34 mouse cellular contexts compared by ENCODE assay signal in genomic region chr2:119146435-119146834, GRCm38 (mm10). TPM values are rescaled to one million over a fixed set of nuclear protein-coding genes. Genes with fewer than 3 reads are reported as not detected.
"Had no signal": no experiment of that assay in that cellular context is flagged by ENCODE, and none has a peak within 500 bp of the region (broad histone marks: within the 10 kb centered on the region; RNA-seq: fewer than 3 reads in every experiment).

No protein-coding gene starts in this region.

- DNase-seq: heart, postnatal 36 days; kidney, adult 11 months; kidney, adult 18-20 months; kidney, adult 2 months; kidney, adult 8-10 months; kidney, adult 9 months; kidney, postnatal 14 days; kidney, postnatal 36 days; layer of hippocampus, adult 9-11 months; layer of hippocampus, postnatal 36 days had no signal

- H3K4me3 ChIP-seq: heart, embryonic 12.5 days; heart, embryonic 13.5 days; heart, embryonic 15.5 days; hindbrain, embryonic 10.5 days; hindbrain, embryonic 12.5 days; hindbrain, embryonic 13.5 days; hindbrain, embryonic 15.5 days; intestine, embryonic 15.5 days; kidney, embryonic 15.5 days; layer of hippocampus, adult 2 months; left cerebral cortex, adult 2 months had no signal

- H3K27ac ChIP-seq: heart, embryonic 13.5 days; heart, embryonic 15.5 days; hindbrain, embryonic 10.5 days; hindbrain, embryonic 12.5 days; hindbrain, embryonic 13.5 days; hindbrain, embryonic 14.5 days; hindbrain, embryonic 15.5 days; hindbrain, postnatal 0 days; intestine, embryonic 15.5 days; kidney, postnatal 0 days; layer of hippocampus, adult 2 months had no signal

- H3K4me1 ChIP-seq: heart, embryonic 12.5 days; heart, embryonic 13.5 days; heart, embryonic 15.5 days; hindbrain, embryonic 10.5 days; hindbrain, embryonic 12.5 days; hindbrain, embryonic 13.5 days; hindbrain, embryonic 15.5 days; intestine, embryonic 15.5 days had no signal

RNA-seq across cellular contexts. Expression of gene Gchfr, which starts 21.1 kb away (rescaled TPM):
- total RNA-seq: layer of hippocampus, adult 2 months; layer of hippocampus, postnatal 14 days; layer of hippocampus, postnatal 25 days; layer of hippocampus, postnatal 36 days; left cerebral cortex, adult 2 months; left cerebral cortex, adult 8-10 months had no signal

RNA-seq across cellular contexts. Expression of gene Gm14137, which starts 27.9 kb away (rescaled TPM):
- total RNA-seq: heart, postnatal 10 days; heart, postnatal 14 days; heart, postnatal 36 days; heart, postnatal 4 days; hematopoietic stem cell, adult 5-6 weeks; hindbrain, postnatal 0 days; layer of hippocampus, adult 18-20 months; layer of hippocampus, adult 2 months; layer of hippocampus, postnatal 14 days; layer of hippocampus, postnatal 25 days; layer of hippocampus, postnatal 36 days; left cerebral cortex, adult 18-20 months; left cerebral cortex, adult 2 months had no signal
- polyA plus RNA-seq: heart, embryonic 11.5 days had no signal
